Mouse (Mus musculus) gastrocnemius, adult 18-20 months (tissue): ENCODE measurements around the gene Cabp4. TPM values are rescaled to one million over a fixed set of nuclear protein-coding genes. Genes with fewer than 3 reads are reported as not detected.

Experiments
- total RNA-seq, 2 experiments: library from RNA; stranded (reverse); gene quantifications; 2 replicates each; pipeline ENCODE4 v1.2.3; 2021

Gene Cabp4
- total RNA-seq, 2 experiments from 2014 or later: not detected

Other genes with a start within 250 kb of the Cabp4 start
- 1 to 10 TPM; 2.5 to 4.0 TPM for gene Tcirg1, start 236.9 kb downstream of the Cabp4 start, total RNA-seq
- gene Ndufs8, start 231.3 kb downstream of the Cabp4 start, total RNA-seq: 100 to 1,000 TPM; 257 to 270 TPM
- gene Aldh3b1, start 214.2 kb downstream of the Cabp4 start, total RNA-seq: under 1 TPM; 0.62 to 0.83 TPM
- 1 to 10 TPM; 3.2 to 5.8 TPM for gene Unc93b1, start 208.8 kb downstream of the Cabp4 start, total RNA-seq
- gene Aldh3b3, start 185.4 kb downstream of the Cabp4 start, total RNA-seq: not detected
- gene Aldh3b2, start 171.7 kb downstream of the Cabp4 start, total RNA-seq: under 1 TPM; 0.14 to 0.26 TPM
- 1 to 10 TPM; 1.3 to 2.0 TPM for gene Acy3, start 157.5 kb downstream of the Cabp4 start, total RNA-seq
- gene Tbx10, start 151.3 kb downstream of the Cabp4 start, total RNA-seq: not detected
- 10 to 100 TPM; 23.8 to 30.1 TPM for gene Nudt8, start 143.5 kb downstream of the Cabp4 start, total RNA-seq
- under 1 TPM; 0.14 to 0.40 TPM for gene Gm49405, start 143.4 kb downstream of the Cabp4 start, total RNA-seq
- gene Doc2g, start 140.7 kb downstream of the Cabp4 start, total RNA-seq: under 1 TPM; 0.82 to 1.00 TPM
- 100 to 1,000 TPM; 423 to 466 TPM for gene Ndufv1, start 131.2 kb downstream of the Cabp4 start, total RNA-seq
- 100 to 1,000 TPM; 480 to 487 TPM for gene Gstp1, start 106.0 kb downstream of the Cabp4 start, total RNA-seq
- 100 to 1,000 TPM; 206 to 226 TPM for gene Gstp2, start 98.0 kb downstream of the Cabp4 start, total RNA-seq
- not detected for gene Gstp3, start 84.5 kb downstream of the Cabp4 start, total RNA-seq
- not detected for gene Cabp2, start 62.5 kb downstream of the Cabp4 start, total RNA-seq
- 10 to 100 TPM; 18.7 to 19.9 TPM for gene Cdk2ap2, start 46.9 kb downstream of the Cabp4 start, total RNA-seq
- 1 to 10 TPM; 2.0 to 3.7 TPM for gene Pitpnm1, start 44.0 kb downstream of the Cabp4 start, total RNA-seq
- gene Aip, start 18.2 kb downstream of the Cabp4 start, total RNA-seq: 10 to 100 TPM; 82.2 to 84.7 TPM
- gene Gpr152, start 4.2 kb downstream of the Cabp4 start, total RNA-seq: not detected
- gene Coro1b, start 4.6 kb upstream of the Cabp4 start, total RNA-seq: 10 to 100 TPM; 11.9 to 13.4 TPM
- not detected for gene Ptprcap, start 9.6 kb upstream of the Cabp4 start, total RNA-seq
- gene Rps6kb2, start 19.3 kb upstream of the Cabp4 start, total RNA-seq: 10 to 100 TPM; 24.8 to 25.9 TPM
- gene Carns1, start 31.4 kb upstream of the Cabp4 start, total RNA-seq: 10 to 100 TPM; 21.8 to 30.3 TPM
- gene Tbc1d10c, start 47.3 kb upstream of the Cabp4 start, total RNA-seq: 1 to 10 TPM; 5.5 to 5.9 TPM
- gene Ppp1ca, start 48.0 kb upstream of the Cabp4 start, total RNA-seq: 100 to 1,000 TPM; 200 to 201 TPM
- gene Rad9a, start 57.6 kb upstream of the Cabp4 start, total RNA-seq: 1 to 10 TPM; 2.6 to 2.8 TPM
- under 1 TPM; 0.34 to 0.47 TPM for gene Clcf1, start 70.2 kb upstream of the Cabp4 start, total RNA-seq
- not detected for gene AC109138.7, start 70.3 kb upstream of the Cabp4 start, total RNA-seq
- 10 to 100 TPM; 16.3 to 17.8 TPM for gene Pold4, start 87.9 kb upstream of the Cabp4 start, total RNA-seq
- 1 to 10 TPM; 2.8 to 3.4 TPM for gene Ssh3, start 125.1 kb upstream of the Cabp4 start, total RNA-seq
- gene Ankrd13d, start 139.1 kb upstream of the Cabp4 start, total RNA-seq: under 1 TPM; 0.16 to 0.81 TPM
- 10 to 100 TPM; 50.7 to 60.8 TPM for gene Grk2, start 162.2 kb upstream of the Cabp4 start, total RNA-seq